Comparison of ENCODE assay signal across 8 mouse cellular contexts in genomic region chr12:19289038-19289437, GRCm38 (mm10).
DNase-seq lines count a peak whose midpoint lies in the region; ATAC-seq and TF ChIP-seq lines count a peak whose summit lies in the region.
"Not testable (repeated sequence)": the region's sequence is repeated elsewhere in the genome, so short reads cannot be mapped to it uniquely, and the experiment has no call there.

No protein-coding gene starts in this region.

- not testable (repeated sequence) for H3K4me1 ChIP-seq in ES-Bruce4 (ENCODE audit: control insufficient read depth, insufficient read depth, low read length); forebrain, embryonic 11.5 days (replicated peaks; ENCODE audit: control insufficient read depth, insufficient read depth, low read length); heart, embryonic 14.5 days (ENCODE audit: control insufficient read depth in 2 of 2, insufficient read depth in 2 of 2, low read length in 2 of 2); intestine, embryonic 15.5 days (replicated peaks); limb, embryonic 10.5 days; lung, embryonic 15.5 days; neural tube, embryonic 11.5 days (ENCODE audit: control insufficient read depth, insufficient read depth, low read length)

- not testable (repeated sequence) for H3K27me3 ChIP-seq in ES-Bruce4 (ENCODE audit: control insufficient read depth, insufficient read depth, low read length, poor library complexity, severe bottlenecking); forebrain, embryonic 11.5 days (ENCODE audit: control insufficient read depth, insufficient read depth, low read length); heart, embryonic 14.5 days (ENCODE audit: control insufficient read depth, insufficient read depth, low read length); intestine, embryonic 15.5 days (replicated peaks); limb, embryonic 10.5 days (ENCODE audit: low read depth, poor library complexity, severe bottlenecking); lung, embryonic 15.5 days; neural tube, embryonic 11.5 days (ENCODE audit: control insufficient read depth, insufficient read depth, low read length)

- peak overlapping the region; percentile 88 for H3K9ac ChIP-seq in ES-Bruce4 (ENCODE audit: low read depth, poor library complexity, severe bottlenecking)
- not testable (repeated sequence) for H3K9ac ChIP-seq in forebrain, embryonic 11.5 days (ENCODE audit: low read length); heart, embryonic 14.5 days (ENCODE audit: low read length)
- peak overlapping the region; percentile 48; the same call in 1 of the 2 replicates for H3K9ac ChIP-seq in intestine, embryonic 15.5 days
- H3K9ac ChIP-seq in lung, embryonic 15.5 days, result peak overlapping the region; percentile 10; the same call in 1 of the 2 replicates
- peak overlapping the region; percentile 44; the same call in 1 of the 2 replicates for H3K9ac ChIP-seq in neural tube, embryonic 11.5 days (ENCODE audit: low read length)

- TF ChIP-seq CTCF in ES-Bruce4 (IDR thresholded peaks at IDR 0.05; ENCODE audit: low read depth, low read length), result not testable (repeated sequence)

- not testable (repeated sequence) for H3K27ac ChIP-seq in ES-Bruce4 (ENCODE audit: insufficient read depth, low read length); forebrain, embryonic 11.5 days (ENCODE audit: low read depth, low read length); heart, embryonic 14.5 days (replicated peaks in 1 of 2; ENCODE audit: control insufficient read depth in 1 of 2, insufficient read depth in 1 of 2, low read depth in 2 of 2, low read length in 2 of 2); intestine, embryonic 15.5 days; lung, embryonic 15.5 days; neural tube, embryonic 11.5 days (ENCODE audit: low read depth, low read length)
- peak overlapping the region; percentile 68 for H3K27ac ChIP-seq in limb, embryonic 10.5 days

- H3K4me3 ChIP-seq in ES-Bruce4 (ENCODE audit: low read depth, low read length), result peak overlapping the region; percentile 73
- peak overlapping the region; percentile 23 for H3K4me3 ChIP-seq in forebrain, embryonic 11.5 days (ENCODE audit: low read depth, low read length)
- peak overlapping the region; percentile 37 to 46 for H3K4me3 ChIP-seq in heart, embryonic 14.5 days (ENCODE audit: control insufficient read depth in 1 of 2, insufficient read depth in 1 of 2, low read depth in 1 of 2, low read length in 2 of 2)
- H3K4me3 ChIP-seq in intestine, embryonic 15.5 days (replicated peaks), result peak overlapping the region; percentile 46
- peak overlapping the region; percentile 53 for H3K4me3 ChIP-seq in limb, embryonic 10.5 days
- peak overlapping the region; percentile 44 for H3K4me3 ChIP-seq in lung, embryonic 15.5 days
- H3K4me3 ChIP-seq in neural tube, embryonic 11.5 days (ENCODE audit: low read depth, low read length), result peak overlapping the region; percentile 36

- TF ChIP-seq EP300 in ES-Bruce4 (IDR thresholded peaks at IDR 0.05; ENCODE audit: insufficient read depth, low read depth, low read length), result not testable (repeated sequence)

- WGBS in forebrain, embryonic 11.5 days, result 58% methylated on average over 18 of the region's 18 CpGs
- WGBS in heart, embryonic 14.5 days, result 47% methylated on average over 18 of the region's 18 CpGs
- 39% methylated on average over 18 of the region's 18 CpGs for WGBS in intestine, embryonic 15.5 days
- WGBS in limb, embryonic 10.5 days, result 39% methylated on average over 18 of the region's 18 CpGs
- WGBS in lung, embryonic 15.5 days, result 42% methylated on average over 18 of the region's 18 CpGs
- 45% methylated on average over 18 of the region's 18 CpGs for WGBS in neural tube, embryonic 11.5 days

- not testable (repeated sequence) for TF ChIP-seq POLR2A in ES-Bruce4 (IDR thresholded peaks at IDR 0.05; ENCODE audit: insufficient read depth, low read length)

- H3K9me3 ChIP-seq in ES-Bruce4 (replicated peaks; ENCODE audit: control insufficient read depth, insufficient read depth, low read length, poor library complexity, severe bottlenecking); forebrain, embryonic 11.5 days (ENCODE audit: control insufficient read depth, low read length); heart, embryonic 14.5 days (ENCODE audit: control insufficient read depth, low read length); intestine, embryonic 15.5 days; limb, embryonic 10.5 days (replicated peaks); lung, embryonic 15.5 days; neural tube, embryonic 11.5 days (ENCODE audit: control insufficient read depth, low read length): not testable (repeated sequence)

- ATAC-seq in forebrain, embryonic 11.5 days (replicated peaks; ENCODE audit: low FRiP score); heart, embryonic 14.5 days (ENCODE audit: insufficient number of reproducible peaks, insufficient read depth, low FRiP score, low read depth); intestine, embryonic 15.5 days; lung, embryonic 15.5 days (ENCODE audit: borderline replicate concordance, extremely low read depth, low FRiP score, low TSS enrichment); neural tube, embryonic 11.5 days (ENCODE audit: insufficient read depth, low FRiP score, low TSS enrichment): not testable (repeated sequence)

- not testable (repeated sequence) for H3K4me2 ChIP-seq in forebrain, embryonic 11.5 days (ENCODE audit: low read depth, low read length, severe bottlenecking); neural tube, embryonic 11.5 days (ENCODE audit: low read depth)
- peak overlapping the region; percentile 25; the same call in 1 of the 2 replicates for H3K4me2 ChIP-seq in heart, embryonic 14.5 days (ENCODE audit: low read length)
- peak overlapping the region; percentile 53 for H3K4me2 ChIP-seq in intestine, embryonic 15.5 days (replicated peaks)
- H3K4me2 ChIP-seq in lung, embryonic 15.5 days, result peak overlapping the region; percentile 46

- not testable (repeated sequence) for DNase-seq in forebrain, embryonic 11.5 days (ENCODE audit: low spot score)
- DNase-seq in limb, embryonic 10.5 days (ENCODE audit: low spot score), result peak; percentile 27
- peak; percentile 7 for DNase-seq in neural tube, embryonic 11.5 days (ENCODE audit: low spot score)
- DNase-seq in testis, postnatal 14 days (ENCODE audit: low spot score), result peak; percentile 5

- H3K36me3 ChIP-seq in ES-Bruce4 (ENCODE audit: control insufficient read depth, insufficient read depth, low read length, poor library complexity, severe bottlenecking); forebrain, embryonic 11.5 days (ENCODE audit: control insufficient read depth, insufficient read depth, low read length); heart, embryonic 14.5 days (ENCODE audit: control insufficient read depth, insufficient read depth, low read length); intestine, embryonic 15.5 days; lung, embryonic 15.5 days; neural tube, embryonic 11.5 days (ENCODE audit: control insufficient read depth, insufficient read depth, low read length): not testable (repeated sequence)
- peaks cover 11% of the 10 kb centered on the region for H3K36me3 ChIP-seq in limb, embryonic 10.5 days

Comparison
In these comparisons a context has a peak if more than half of its experiments do, and no peak if none do; other contexts are left out.
1. H3K4me3 ChIP-seq: peak in every context shown above with its lines; median percentile 73 in ES-Bruce4; 53 in limb, embryonic 10.5 days; 46 in intestine, embryonic 15.5 days; 44 in lung, embryonic 15.5 days; 42 in heart, embryonic 14.5 days; 36 in neural tube, embryonic 11.5 days; 23 in forebrain, embryonic 11.5 days.